Mouse (Mus musculus) urinary bladder, postnatal 25 days (tissue): ENCODE data around the gene Ndrg4.

ENCODE experiments used
- DNase-seq: peaks from one replicate; pipeline ENCODE4 v3.0.0; 2022; ENCODE audit warnings: low spot score

The Ndrg4 gene

DNA sequence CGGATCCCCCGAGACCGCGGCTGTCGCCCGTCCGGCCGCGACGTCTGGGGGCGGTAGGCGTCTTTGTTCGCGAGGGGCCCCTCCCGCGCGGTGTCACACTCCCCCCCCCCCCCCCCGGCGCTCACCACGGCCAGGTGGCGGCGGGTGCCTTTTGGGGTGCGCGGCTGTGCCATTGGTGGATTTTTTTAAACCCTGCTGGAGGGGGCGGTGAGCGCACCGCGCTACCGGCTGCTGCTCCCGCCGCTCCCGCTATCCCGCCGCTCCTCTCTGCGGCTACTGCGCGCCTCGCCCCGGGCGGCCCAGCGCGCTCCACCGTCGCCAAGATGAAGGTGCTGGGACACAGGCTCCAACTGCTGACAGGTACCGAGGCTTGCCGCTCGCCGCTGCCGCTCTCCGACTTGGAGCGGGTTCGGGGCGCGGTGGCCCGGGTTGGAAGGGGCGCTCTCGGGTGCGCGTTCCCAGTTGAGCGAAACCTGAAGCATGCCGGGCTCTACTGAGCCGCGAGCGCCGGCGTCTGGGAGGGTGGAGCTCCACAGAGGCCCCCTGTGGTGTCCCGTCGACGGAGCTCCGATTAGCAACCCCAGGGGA is 1.3 kb downstream of the Ndrg4 start:
- no peak for DNase-seq

DNA sequence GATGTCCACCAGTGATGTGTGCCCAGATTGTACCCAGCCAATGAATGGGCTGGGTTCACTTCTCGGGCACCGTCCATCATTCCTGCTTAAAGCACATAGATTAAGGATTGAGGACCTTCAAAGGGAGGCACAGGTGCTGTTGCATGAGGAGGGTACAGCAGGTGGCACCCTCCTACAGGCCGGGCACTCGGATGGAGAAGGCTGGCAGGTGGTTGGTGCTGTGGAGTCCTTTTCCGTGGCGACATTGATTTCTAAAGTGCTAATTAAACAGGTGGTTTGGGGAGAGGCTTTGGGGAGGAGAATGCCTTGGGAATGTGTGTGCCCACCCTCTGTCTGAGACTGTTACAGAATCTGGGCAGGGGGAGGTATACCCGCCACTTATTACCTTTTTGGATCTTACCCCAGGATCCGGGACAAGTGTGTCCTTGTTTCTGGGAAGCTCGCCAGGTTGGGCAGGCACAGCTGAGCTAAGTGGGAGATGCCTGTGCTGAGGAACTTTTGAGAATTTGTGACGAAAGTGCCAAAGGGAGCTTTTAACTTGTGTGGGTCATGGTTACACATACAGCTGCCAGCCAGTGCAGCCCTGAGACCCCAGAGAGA is 11.4 kb downstream of the Ndrg4 start:
- no peak for DNase-seq

DNA sequence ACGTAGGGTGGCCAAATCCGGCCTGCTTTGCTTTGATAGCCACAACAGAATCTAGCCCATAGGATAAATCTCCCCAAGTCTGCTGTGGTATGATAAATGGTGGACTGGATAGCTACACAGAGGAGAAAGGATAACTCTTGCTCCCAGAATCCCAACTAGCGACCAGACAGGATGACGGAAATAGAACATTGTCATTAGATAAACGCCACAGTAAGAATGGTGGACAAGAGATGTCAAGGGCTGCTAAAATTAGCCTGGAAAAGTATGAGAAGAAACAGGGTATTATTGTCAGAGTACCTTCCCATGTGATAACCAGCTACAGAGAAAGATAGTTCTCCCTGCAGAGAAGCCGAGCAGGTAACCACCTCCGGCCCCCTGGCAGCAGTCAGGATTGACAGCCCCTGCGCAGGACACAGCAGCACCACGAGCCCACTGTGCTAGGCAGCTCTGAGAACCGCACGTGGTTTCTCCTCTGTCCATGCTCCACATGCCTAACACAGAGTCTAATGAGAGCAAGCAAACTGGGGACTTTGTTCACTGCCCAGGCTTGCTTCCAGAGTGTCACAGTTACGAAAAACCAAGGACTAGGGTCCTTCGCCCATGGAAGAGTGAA is 14.3 kb downstream of the Ndrg4 start:
- DNase-seq, result no peak

DNA sequence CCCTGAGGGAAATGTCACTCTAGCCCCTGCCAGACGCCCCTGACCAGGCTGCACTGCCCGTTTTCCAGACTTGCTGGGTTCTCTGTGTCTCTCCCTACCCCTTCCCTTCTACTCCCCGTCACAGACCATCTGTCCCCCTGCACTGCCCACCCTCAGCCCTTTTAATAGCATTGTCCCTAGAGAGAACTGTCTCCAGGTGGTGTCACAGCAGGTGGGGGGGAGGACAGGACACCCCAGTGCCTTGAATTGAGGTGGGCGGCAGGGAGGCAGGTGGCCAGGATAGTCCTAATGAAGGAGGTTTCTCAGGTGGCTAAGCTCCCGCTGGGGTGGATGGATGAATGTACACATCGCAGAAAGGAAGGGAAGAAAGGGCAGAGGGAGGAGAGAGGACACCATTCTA is 17.9 kb downstream of the Ndrg4 start:
- DNase-seq, result no peak

DNA sequence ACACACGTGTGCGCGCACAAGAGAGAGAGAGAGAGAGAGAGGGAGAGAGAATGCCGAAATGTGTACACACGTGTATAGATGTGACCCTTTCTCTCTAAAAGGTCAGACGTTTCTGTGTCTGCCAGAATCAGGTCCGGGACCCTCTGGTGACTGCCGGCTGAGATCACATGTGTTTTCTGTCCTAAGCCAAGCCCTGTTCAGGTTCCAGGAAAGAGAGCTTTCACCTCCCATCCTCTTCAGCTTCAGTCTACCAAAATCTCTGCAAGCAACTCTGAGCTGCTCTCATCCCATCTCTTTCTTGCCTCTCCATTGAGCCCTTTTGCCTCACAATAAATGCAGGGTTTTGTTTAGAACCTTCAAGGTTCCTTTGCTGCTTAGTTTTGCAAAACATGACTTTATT is 19.9 kb downstream of the Ndrg4 start:
- no peak for DNase-seq

DNA sequence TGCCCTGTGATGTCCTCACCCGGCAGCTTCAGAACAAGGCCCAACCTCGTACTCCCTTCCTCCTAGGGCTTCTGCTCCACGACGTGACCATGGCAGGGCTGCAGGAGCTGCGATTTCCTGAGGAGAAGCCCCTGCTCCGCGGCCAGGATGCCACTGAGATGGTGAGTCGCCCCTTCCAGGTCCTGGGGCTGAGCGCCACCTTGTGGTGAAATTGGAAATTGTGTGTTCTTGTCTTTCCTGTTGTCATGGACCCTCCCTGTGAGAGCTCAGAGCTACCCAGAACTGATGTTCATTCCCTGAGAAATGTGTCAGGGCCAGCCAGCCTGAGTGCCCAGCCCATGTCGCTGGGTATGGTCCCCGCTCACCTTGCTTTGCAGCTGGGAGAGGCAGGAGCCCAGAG is 20.3 kb downstream of the Ndrg4 start:
- DNase-seq, result peak; percentile 81

DNA sequence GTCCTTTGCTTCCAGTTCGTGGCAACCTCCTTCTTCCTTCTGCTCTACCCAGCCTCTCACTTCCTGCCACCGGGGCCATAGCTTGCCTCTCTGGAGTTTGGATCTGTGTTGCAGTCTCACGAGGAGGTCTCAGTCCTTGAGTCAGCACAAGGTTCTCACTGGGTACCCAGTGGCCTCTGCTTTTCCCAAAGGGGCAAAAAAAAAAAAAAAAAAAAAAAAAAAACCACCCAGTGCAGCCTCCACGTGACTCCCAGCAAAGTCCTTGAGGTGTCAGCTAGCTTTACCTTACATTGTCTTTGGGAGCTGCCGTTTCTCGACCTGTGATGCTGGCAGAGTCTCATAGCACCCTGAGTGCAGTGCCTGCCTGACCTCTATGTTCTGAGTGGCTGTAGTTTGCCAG is 21.4 kb downstream of the Ndrg4 start:
- no peak for DNase-seq

DNA sequence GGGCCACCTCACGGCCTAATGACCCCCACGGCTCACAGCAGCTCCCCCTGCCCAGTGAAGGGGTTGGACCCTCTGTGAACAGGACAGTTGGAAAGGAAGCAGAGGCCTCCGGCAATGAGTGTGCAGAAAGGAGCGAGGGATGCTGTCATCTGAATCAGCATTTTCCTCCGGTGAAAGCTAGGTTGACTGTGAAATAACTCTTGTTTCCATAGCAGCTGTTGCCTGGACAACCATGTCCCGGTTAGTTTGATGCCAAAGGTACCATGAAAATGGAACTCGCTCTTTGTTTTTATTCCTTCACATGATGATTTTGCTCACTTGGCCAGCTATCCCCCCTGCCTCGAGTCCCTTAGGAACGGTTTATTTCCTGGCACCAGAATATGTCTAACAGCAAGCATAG is 23.5 kb downstream of the Ndrg4 start:
- no peak for DNase-seq

DNA sequence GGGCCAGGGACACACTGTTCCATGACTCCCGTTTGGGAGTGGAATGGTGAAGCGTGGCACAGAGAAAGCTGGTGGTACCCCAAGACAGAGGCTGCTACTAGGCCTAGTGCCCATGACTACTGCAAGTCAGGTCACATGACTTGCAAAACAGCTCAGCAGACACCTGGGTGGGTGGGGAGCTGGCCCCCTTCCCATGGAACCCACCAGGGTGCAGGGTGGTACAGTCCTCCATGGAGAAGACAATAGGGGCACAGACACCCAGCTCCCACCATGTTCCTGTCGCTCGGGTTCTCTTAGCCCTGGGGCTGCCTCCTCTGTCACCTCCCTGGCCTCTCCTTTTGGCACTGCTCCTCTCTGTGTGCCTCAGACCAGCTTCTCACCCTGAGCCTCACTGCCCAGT is 25.0 kb downstream of the Ndrg4 start:
- no peak for DNase-seq

DNA sequence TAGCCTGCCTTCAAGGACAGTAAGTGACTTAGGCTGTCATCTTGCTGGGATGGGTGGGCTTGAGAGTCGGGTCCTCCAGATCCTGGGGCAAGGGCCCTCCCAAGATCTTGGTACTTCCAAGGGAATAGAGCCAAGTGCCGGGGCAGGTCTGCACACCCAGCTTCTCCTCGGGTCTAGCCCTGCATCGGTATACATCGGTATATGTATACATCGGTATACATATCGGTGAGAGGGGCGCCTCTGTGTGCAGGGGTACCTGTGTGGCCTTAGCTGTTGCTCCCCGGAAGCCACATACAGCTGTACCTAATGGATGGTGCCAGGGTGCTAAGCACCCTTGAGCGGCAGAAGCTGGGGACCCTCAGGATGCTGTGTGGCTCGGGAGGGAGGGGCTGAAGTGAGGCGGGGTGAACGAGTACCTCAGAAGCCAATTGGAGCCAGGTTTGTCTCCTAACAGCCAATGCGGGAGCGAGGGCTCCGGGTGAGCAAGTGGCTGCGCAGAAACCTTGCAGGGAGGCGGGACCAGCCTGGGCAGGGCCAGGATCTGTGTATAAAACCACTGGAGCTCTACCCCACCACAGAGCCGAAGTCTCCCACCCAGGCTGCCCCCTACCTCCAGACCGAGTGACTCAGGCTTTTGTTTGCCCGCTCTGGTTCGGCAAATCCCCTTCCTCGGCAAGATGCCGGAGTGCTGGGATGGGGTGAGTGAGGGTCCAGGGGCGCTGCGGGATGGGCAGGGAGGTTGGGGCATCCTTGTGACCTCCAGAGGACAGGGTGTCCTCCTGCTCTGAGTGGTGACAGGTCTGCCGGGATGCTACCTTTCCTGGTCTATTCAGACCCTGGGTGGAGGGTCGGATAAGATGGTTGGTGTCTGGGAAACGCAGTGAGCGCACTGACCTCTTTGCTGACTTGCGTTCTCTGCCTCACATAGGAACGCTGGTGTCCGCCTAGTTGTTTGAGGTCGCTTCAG is 26.0 kb downstream of the Ndrg4 start:
- DNase-seq, result peak; percentile 64

DNA sequence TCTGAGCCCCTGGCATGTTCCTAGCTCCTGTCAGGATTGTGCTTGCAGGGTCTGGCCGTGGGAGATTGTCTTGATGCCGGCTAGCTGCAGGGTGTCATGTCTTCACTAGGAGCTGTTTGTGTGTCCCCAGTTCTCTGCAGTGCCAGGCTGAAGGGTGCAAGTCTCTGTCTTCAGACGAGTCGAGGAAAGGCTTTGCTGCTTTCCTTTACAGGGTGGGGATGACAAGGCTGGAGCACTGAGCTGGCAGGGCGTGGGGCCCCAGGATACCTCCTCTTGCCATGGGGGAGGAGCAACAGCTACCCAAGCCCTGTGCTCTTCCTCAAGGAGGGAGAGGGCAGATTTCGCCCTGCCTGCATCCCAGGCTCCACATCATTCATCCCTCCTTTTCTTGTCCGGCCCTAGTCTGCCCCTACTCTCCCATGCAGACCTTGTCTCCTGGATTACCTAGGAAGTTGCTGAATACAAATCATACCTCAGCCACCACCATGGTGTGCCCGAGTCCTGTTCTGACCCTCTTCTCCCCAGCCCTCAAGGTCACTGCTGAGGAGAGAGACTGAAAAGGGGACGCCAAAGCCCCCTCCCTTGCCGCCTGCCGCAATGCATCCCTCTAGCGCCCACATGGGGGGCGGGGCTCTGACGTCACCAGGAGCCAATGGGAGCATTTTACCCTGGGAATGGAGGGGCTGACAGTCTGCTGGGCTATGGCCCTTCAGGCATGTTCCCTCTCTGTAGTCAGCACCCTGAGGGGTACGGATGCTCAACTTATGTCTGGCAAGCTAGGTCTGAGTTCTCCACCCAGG is 26.9 kb downstream of the Ndrg4 start:
- DNase-seq, result no peak

DNA sequence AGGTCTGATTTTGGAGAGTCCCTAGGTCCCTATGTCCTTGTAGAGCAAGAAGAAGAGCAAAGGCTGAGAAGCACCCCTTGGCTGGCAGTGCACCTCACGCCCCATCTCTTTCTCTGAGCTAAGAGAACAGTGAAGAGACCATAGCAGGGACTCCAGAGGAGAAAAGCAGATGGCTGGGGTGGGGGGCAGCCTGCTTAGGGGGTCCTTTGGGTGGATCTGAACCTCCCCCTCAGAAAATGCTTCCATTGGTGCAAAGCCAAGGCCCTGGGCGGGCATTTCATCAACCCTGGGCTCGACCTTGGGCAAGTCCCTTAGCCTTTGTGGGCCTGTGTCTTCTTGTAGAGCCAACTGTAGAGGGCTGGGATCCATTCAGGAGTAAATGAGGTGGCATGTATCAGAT is 27.8 kb downstream of the Ndrg4 start:
- no peak for DNase-seq

DNA sequence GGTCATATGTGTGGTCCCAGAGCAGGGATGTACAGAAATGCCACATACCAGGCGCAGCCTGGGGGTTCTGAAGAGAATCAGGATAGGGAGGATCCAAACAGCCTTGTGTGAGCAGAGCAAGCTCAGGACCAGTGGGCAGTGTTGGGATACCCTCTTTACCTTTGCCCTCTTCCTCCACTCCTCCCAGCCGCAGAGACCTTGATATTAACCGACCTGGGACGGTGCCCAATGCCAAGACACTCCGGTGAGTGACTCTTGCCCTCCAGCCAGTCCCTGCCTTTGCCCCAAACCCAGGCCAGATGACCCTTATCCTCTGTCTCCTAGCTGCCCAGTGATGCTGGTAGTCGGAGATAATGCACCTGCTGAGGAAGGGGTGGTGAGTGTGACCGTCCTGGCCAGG is 32.8 kb downstream of the Ndrg4 start:
- DNase-seq, result no peak

DNA sequence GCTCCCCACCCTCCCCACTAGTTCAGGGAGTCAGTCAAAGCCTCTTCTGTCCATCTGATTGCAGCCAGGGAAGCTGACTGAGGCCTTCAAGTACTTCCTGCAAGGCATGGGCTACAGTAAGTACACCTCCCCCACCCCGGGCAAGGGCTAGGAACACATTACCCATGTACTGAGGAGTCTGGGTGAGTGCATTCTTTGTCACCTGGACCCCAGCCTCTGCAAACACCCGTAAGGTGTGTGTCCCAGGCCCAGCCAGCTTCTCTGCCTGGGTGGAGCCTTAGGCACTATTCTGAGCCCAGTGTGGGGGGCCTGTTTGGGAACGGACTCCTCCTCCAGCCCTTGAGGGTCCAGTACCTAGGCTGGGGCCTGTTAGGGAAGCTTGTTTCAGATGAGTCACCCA is 34.2 kb downstream of the Ndrg4 start:
- DNase-seq, result no peak

DNA sequence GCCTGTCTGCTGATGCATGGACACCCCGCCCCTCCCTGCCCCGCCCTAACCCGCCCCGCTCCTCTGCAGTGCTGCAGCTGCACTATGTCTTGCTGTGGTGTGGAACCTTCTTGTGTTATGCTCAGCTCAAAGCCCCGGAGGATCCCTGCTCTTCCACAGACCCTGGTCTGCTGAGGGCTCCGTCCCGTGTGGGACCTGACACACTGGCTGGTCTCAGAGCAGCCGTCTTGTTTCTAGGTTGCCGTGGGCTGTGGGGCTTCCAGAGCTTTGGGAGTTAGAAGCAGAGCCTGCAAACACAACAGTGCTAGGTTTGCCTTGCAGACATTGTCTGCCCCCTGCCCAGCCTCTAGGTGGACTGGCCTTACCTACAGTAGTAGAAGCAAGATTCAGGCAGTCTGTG is 35.6 kb downstream of the Ndrg4 start:
- no peak for DNase-seq

DNA sequence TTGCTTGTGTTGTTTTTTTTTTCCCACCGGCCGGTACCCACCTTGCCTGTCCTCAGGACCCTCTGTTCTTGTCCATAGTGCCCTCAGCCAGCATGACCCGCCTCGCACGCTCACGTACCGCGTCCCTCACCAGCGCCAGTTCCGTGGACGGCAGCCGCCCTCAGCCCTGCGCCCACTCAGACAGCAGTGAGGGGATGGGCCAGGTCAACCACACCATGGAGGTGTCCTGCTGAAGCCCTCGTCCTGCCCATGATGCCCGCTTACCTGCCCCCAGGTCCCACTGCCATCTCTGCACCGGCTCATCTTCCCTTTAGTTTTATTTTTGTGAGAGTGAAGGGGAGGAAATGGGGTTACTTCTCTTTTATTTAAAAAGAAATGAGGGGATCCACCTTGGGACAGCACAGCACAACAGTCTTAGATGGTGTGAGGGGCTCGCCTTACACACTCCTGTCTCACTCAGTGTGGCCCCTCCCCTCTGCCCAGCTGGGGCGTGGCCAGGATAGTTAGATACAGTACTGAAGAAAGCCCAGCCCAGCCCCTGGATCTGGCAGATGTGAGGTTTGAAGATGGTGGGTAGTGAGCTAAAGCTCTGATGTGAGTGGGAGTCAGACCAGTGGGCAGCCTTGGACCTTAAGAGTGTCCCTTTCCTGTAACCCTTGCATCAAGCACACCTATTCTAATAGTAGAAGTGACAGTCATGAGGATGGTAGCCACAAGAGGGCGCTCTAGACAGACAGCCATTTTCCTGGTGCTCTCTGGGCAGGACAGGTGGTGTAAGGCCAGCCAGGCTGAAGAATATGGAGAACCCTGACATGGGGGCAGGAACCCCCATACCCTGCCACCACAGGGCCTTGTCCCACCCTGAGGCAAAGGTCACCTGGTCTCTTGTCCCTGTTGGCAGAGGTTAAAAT is 36.6 kb downstream of the Ndrg4 start:
- DNase-seq, result peak; percentile 64

DNA sequence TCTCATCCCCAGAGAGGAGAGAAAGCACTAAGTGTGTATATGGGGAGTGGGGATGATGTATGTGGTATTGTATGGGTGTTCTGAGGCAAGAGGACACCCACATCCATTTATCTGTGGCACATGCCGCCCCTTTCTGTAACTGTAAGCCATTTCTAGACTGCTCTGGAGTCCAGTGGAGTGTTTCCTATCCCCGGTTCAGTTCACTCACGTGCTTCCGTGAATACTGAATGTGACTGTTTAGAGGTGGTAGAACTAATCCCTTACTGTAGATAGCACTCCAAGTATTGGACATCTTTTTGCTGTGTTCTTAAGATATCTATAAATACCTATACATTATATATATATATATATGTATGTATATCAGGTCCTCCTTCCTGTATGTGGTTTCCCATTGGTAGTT is 37.6 kb downstream of the Ndrg4 start:
- no peak for DNase-seq

DNA sequence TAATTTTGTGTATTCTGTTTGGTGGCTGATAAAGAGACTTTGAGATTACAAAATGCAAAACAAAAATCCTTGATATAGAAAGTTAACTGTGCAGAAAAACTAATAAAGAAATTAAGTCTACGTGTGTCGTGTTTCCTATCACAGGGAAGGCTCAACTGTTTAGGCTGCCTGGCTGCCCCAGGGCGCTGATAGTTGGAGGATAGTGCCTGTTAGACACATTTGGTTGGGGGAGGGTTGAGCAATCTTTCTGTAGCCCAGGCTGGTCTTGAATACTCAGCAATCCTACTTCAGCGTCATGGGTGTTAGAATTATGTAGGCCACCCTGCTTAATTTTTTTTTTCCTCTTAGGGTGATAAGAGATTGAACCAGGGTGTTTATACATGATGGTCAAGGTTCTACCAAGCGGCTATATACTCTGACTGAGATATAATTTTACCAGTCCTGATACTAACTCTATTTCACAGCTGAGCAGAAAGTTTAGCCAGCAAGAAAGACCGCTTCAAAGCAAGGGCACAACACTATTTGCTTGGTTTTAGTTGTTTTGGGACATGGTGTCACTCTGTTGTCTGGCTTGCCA is 38.1 kb downstream of the Ndrg4 start:
- no peak for DNase-seq

DNA sequence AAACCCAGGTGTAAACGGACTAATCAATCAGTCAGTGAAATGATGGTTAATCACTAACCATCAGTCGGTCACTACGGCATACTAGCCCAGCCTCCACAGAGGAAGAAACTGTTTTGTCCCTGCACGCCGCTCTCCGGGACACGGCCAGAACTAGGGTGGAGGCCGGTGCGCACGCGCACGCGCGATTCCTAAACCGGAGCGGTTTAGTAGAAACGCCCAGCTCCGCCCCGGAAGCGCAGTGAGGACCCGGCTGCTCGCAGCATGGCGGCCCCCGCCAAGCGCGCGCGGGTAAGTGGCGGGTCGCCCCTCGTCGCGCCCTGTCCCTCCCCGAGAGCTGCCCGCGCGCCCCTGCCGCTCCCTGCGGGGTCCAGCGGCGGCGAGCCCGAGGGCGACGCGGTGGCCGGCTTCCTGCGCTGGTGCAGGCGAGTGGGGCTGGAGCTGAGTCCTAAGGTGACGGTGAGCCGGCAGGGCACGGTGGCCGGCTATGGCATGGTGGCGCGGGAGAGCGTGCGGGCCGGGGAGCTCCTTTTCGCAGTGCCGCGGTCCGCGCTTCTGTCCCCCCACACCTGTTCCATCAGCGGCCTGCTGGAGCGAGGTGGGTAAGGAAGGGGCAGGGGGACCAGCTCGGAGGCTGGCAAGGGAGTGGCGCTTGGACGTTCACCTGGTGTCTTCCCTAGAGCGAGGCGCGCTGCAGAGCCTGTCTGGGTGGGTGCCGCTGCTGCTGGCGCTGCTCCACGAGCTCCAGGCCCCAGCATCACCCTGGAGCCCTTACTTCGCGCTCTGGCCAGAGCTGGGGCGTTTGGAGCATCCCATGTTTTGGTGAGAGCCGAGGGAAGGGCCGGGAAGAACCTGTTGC is 39.1 kb downstream of the Ndrg4 start, which contains the start of gene Setd6:
Gene Setd6 (plus strand): TSS at position 206 of the 856 bp plus-strand sequence.
- DNase-seq, result peak; percentile 75
